Mouse (Mus musculus): Measurements from ENCODE around the gene Chrna4. TPM values are rescaled to one million over a fixed set of nuclear protein-coding genes. Genes with fewer than 3 reads are reported as not detected.

Gene Chrna4
- polyA plus RNA-seq, 1 experiment from 2014 or later, result 7.4 TPM

- Histone ChIP-seq H3K4me1 (ENCODE audit: control insufficient read depth, insufficient read depth, low read length) (no peaks in the 10 kb centered on the region; the same call in none of the 2 replicates), H3K27me3 (ENCODE audit: control insufficient read depth, insufficient read depth, low read length) (peaks cover 39% of the 10 kb centered on the region), H3K4me3 (ENCODE audit: low read depth, low read length) (no peak overlapping the region), H3K9me3 (replicated peaks; ENCODE audit: control insufficient read depth, low read length) (no peaks in the 10 kb centered on the region), H3K4me2 (ENCODE audit: low read depth, low read length) (no peak overlapping the region), H3K9ac (replicated peaks; ENCODE audit: low read length) (no peak overlapping the region), H3K27ac (replicated peaks; ENCODE audit: low read depth, low read length) (no peak overlapping the region), H3K36me3 (replicated peaks; ENCODE audit: control insufficient read depth, insufficient read depth, low read depth, low read length) (no peaks in the 10 kb centered on the region)
- no peak for DNase-seq (ENCODE audit: low spot score)
- 84% methylated on average over 6 of the region's 6 CpGs for WGBS
- no peak for ATAC-seq (replicated peaks; ENCODE audit: insufficient number of reproducible peaks, low FRiP score, low TSS enrichment, low read depth)
Measured at GRCm38 (mm10) chr2:181036561-181036960, 6.8 kb downstream of the Chrna4 start.

- H3K9ac ChIP-seq (replicated peaks; ENCODE audit: low read length), result no peak overlapping the region
- no peak overlapping the region for H3K27ac ChIP-seq (replicated peaks; ENCODE audit: low read depth, low read length)
- no peaks in the 10 kb centered on the region for H3K36me3 ChIP-seq (replicated peaks; ENCODE audit: control insufficient read depth, insufficient read depth, low read depth, low read length)
- H3K9me3 ChIP-seq (replicated peaks; ENCODE audit: control insufficient read depth, low read length), result no peaks in the 10 kb centered on the region
- ATAC-seq (replicated peaks; ENCODE audit: insufficient number of reproducible peaks, low FRiP score, low TSS enrichment, low read depth) (no peak), DNase-seq (ENCODE audit: low spot score) (no peak)
- no peak overlapping the region for H3K4me2 ChIP-seq (ENCODE audit: low read depth, low read length)
- H3K4me1 ChIP-seq (ENCODE audit: control insufficient read depth, insufficient read depth, low read length), result no peaks in the 10 kb centered on the region; the same call in none of the 2 replicates
- H3K27me3 ChIP-seq (ENCODE audit: control insufficient read depth, insufficient read depth, low read length), result peaks cover 32% of the 10 kb centered on the region
- H3K4me3 ChIP-seq (ENCODE audit: low read depth, low read length), result no peak overlapping the region
- WGBS, result 77% methylated on average over 7 of the region's 7 CpGs
Measured at GRCm38 (mm10) chr2:181035186-181035585, 8.2 kb downstream of the Chrna4 start.

- Histone ChIP-seq H3K9ac (replicated peaks; ENCODE audit: low read length) (no peak overlapping the region), H3K9me3 (replicated peaks; ENCODE audit: control insufficient read depth, low read length) (no peaks in the 10 kb centered on the region), H3K27ac (replicated peaks; ENCODE audit: low read depth, low read length) (no peak overlapping the region), H3K4me1 (ENCODE audit: control insufficient read depth, insufficient read depth, low read length) (no peaks in the 10 kb centered on the region; the same call in 1 of the 2 replicates), H3K36me3 (replicated peaks; ENCODE audit: control insufficient read depth, insufficient read depth, low read depth, low read length) (no peaks in the 10 kb centered on the region), H3K4me3 (ENCODE audit: low read depth, low read length) (no peak overlapping the region), H3K27me3 (ENCODE audit: control insufficient read depth, insufficient read depth, low read length) (peaks cover 14% of the 10 kb centered on the region), H3K4me2 (ENCODE audit: low read depth, low read length) (no peak overlapping the region)
- 72% methylated on average over 6 of the region's 6 CpGs for WGBS
- ATAC-seq (replicated peaks; ENCODE audit: insufficient number of reproducible peaks, low FRiP score, low TSS enrichment, low read depth) (no peak), DNase-seq (ENCODE audit: low spot score) (no peak)
Measured at GRCm38 (mm10) chr2:181033310-181033709, 10.0 kb downstream of the Chrna4 start.

- H3K9me3 ChIP-seq (replicated peaks; ENCODE audit: control insufficient read depth, low read length), result no peaks in the 10 kb centered on the region
- no peak overlapping the region for H3K4me2 ChIP-seq (ENCODE audit: low read depth, low read length)
- H3K36me3 ChIP-seq (replicated peaks; ENCODE audit: control insufficient read depth, insufficient read depth, low read depth, low read length), result no peaks in the 10 kb centered on the region
- no peak overlapping the region for H3K27ac ChIP-seq (replicated peaks; ENCODE audit: low read depth, low read length)
- peaks cover 5% of the 10 kb centered on the region; the same call in 1 of the 2 replicates for H3K27me3 ChIP-seq (ENCODE audit: control insufficient read depth, insufficient read depth, low read length)
- no peaks in the 10 kb centered on the region for H3K4me1 ChIP-seq (ENCODE audit: control insufficient read depth, insufficient read depth, low read length)
- ATAC-seq (replicated peaks; ENCODE audit: insufficient number of reproducible peaks, low FRiP score, low TSS enrichment, low read depth) (no peak), DNase-seq (ENCODE audit: low spot score) (peak; percentile 11)
- no peak overlapping the region for H3K4me3 ChIP-seq (ENCODE audit: low read depth, low read length)
- 53% methylated on average over 5 of the region's 5 CpGs for WGBS
- H3K9ac ChIP-seq (replicated peaks; ENCODE audit: low read length), result no peak overlapping the region
Measured at GRCm38 (mm10) chr2:181032407-181032806, 10.9 kb downstream of the Chrna4 start.

- H3K4me2 ChIP-seq (ENCODE audit: low read depth, low read length), result no peak overlapping the region
- DNase-seq (ENCODE audit: low spot score), result no peak
- H3K27ac ChIP-seq (replicated peaks; ENCODE audit: low read depth, low read length), result no peak overlapping the region
- 83% methylated on average over 11 of the region's 11 CpGs for WGBS
- H3K27me3 ChIP-seq (ENCODE audit: control insufficient read depth, insufficient read depth, low read length), result 0 out of 2 replicates have a peak, but pooled peaks cover 1% of the 10 kb centered on the region
- no peaks in the 10 kb centered on the region for H3K36me3 ChIP-seq (replicated peaks; ENCODE audit: control insufficient read depth, insufficient read depth, low read depth, low read length)
- H3K4me3 ChIP-seq (ENCODE audit: low read depth, low read length), result no peak overlapping the region
- no peak overlapping the region for H3K9ac ChIP-seq (replicated peaks; ENCODE audit: low read length)
- no peaks in the 10 kb centered on the region for H3K9me3 ChIP-seq (replicated peaks; ENCODE audit: control insufficient read depth, low read length)
- no peak for ATAC-seq (replicated peaks; ENCODE audit: insufficient number of reproducible peaks, low FRiP score, low TSS enrichment, low read depth)
- no peaks in the 10 kb centered on the region for H3K4me1 ChIP-seq (ENCODE audit: control insufficient read depth, insufficient read depth, low read length)
Measured at GRCm38 (mm10) chr2:181031406-181031934, 11.9 kb downstream of the Chrna4 start.

- H3K9me3 ChIP-seq (replicated peaks; ENCODE audit: control insufficient read depth, low read length), result no peaks in the 10 kb centered on the region
- no peak overlapping the region for H3K27ac ChIP-seq (replicated peaks; ENCODE audit: low read depth, low read length)
- H3K9ac ChIP-seq (replicated peaks; ENCODE audit: low read length), result no peak overlapping the region
- H3K4me3 ChIP-seq (ENCODE audit: low read depth, low read length), result no peak overlapping the region
- no peak for DNase-seq (ENCODE audit: low spot score)
- H3K27me3 ChIP-seq (ENCODE audit: control insufficient read depth, insufficient read depth, low read length), result no peaks in the 10 kb centered on the region
- H3K36me3 ChIP-seq (replicated peaks; ENCODE audit: control insufficient read depth, insufficient read depth, low read depth, low read length), result no peaks in the 10 kb centered on the region
- 83% methylated on average over 5 of the region's 5 CpGs for WGBS
- no peaks in the 10 kb centered on the region for H3K4me1 ChIP-seq (ENCODE audit: control insufficient read depth, insufficient read depth, low read length)
- no peak overlapping the region for H3K4me2 ChIP-seq (ENCODE audit: low read depth, low read length)
- no peak for ATAC-seq (replicated peaks; ENCODE audit: insufficient number of reproducible peaks, low FRiP score, low TSS enrichment, low read depth)
Measured at GRCm38 (mm10) chr2:181008339-181008738, 35.0 kb downstream of the Chrna4 start.

- no peak for DNase-seq (ENCODE audit: low spot score)
Measured at GRCm38 (mm10) chr2:181007054-181007453, 36.3 kb downstream of the Chrna4 start.

GRCm38 (mm10) chr2:180996905-180997304 is 46.4 kb downstream of the Chrna4 start:
- Histone ChIP-seq H3K4me1 (ENCODE audit: control insufficient read depth, insufficient read depth, low read length) (no peaks in the 10 kb centered on the region), H3K27me3 (ENCODE audit: control insufficient read depth, insufficient read depth, low read length) (no peaks in the 10 kb centered on the region), H3K4me3 (ENCODE audit: low read depth, low read length) (no peak overlapping the region), H3K36me3 (replicated peaks; ENCODE audit: control insufficient read depth, insufficient read depth, low read depth, low read length) (no peaks in the 10 kb centered on the region), H3K9me3 (replicated peaks; ENCODE audit: control insufficient read depth, low read length) (no peaks in the 10 kb centered on the region), H3K9ac (replicated peaks; ENCODE audit: low read length) (no peak overlapping the region), H3K4me2 (ENCODE audit: low read depth, low read length) (no peak overlapping the region), H3K27ac (replicated peaks; ENCODE audit: low read depth, low read length) (no peak overlapping the region)
- no peak for DNase-seq (ENCODE audit: low spot score)
- ATAC-seq (replicated peaks; ENCODE audit: insufficient number of reproducible peaks, low FRiP score, low TSS enrichment, low read depth), result 0 out of 2 replicates have a peak, but pooled peaks have one; percentile 19
- WGBS, result 72% methylated on average over 3 of the region's 3 CpGs

More at GRCm38 (mm10) chr2:181007054-181007453, 36.3 kb downstream of the Chrna4 start:
- WGBS, result 57% methylated on average over 4 of the region's 4 CpGs
- Histone ChIP-seq H3K9ac (replicated peaks; ENCODE audit: low read length) (no peak overlapping the region), H3K4me3 (ENCODE audit: low read depth, low read length) (no peak overlapping the region), H3K27ac (replicated peaks; ENCODE audit: low read depth, low read length) (no peak overlapping the region), H3K4me2 (ENCODE audit: low read depth, low read length) (no peak overlapping the region), H3K36me3 (replicated peaks; ENCODE audit: control insufficient read depth, insufficient read depth, low read depth, low read length) (no peaks in the 10 kb centered on the region), H3K9me3 (replicated peaks; ENCODE audit: control insufficient read depth, low read length) (no peaks in the 10 kb centered on the region), H3K27me3 (ENCODE audit: control insufficient read depth, insufficient read depth, low read length) (no peaks in the 10 kb centered on the region), H3K4me1 (ENCODE audit: control insufficient read depth, insufficient read depth, low read length) (no peaks in the 10 kb centered on the region)
- no peak for ATAC-seq (replicated peaks; ENCODE audit: insufficient number of reproducible peaks, low FRiP score, low TSS enrichment, low read depth)
